Mouse (Mus musculus): ENCODE results near the gene Echdc3. TPM values are rescaled to one million over a fixed set of nuclear protein-coding genes. Genes with fewer than 3 reads are reported as not detected.
A peak's percentile ranks its signal among the peaks of the same experiment; 100 is the strongest.

Echdc3 gene
- polyA plus RNA-seq, 1 experiment from 2014 or later = 8.1 TPM

- Histone ChIP-seq H3K36me3 (ENCODE audit: control insufficient read depth, insufficient read depth, low read length) (no peaks in the 10 kb centered on the region), H3K9ac (ENCODE audit: low read length) (no peak overlapping the region), H3K27me3 (ENCODE audit: control insufficient read depth, insufficient read depth, low read length) (no peaks in the 10 kb centered on the region), H3K9me3 (ENCODE audit: control insufficient read depth, low read length) (no peaks in the 10 kb centered on the region), H3K4me1 (replicated peaks; ENCODE audit: control insufficient read depth, insufficient read depth) (no peaks in the 10 kb centered on the region), H3K4me3 (ENCODE audit: low read depth, low read length) (no peak overlapping the region), H3K27ac (replicated peaks) (no peak overlapping the region), H3K4me2 (replicated peaks; ENCODE audit: low read depth) (no peak overlapping the region)
- ATAC-seq (ENCODE audit: low FRiP score, low TSS enrichment) (no peak), DNase-seq (ENCODE audit: low spot score) (no peak)
- 74% methylated on average over 7 of the region's 7 CpGs for WGBS
- TF ChIP-seq CTCF (IDR thresholded peaks at IDR 0.05; ENCODE audit: low read depth) (no peak), EP300 (optimal IDR thresholded peaks at IDR 0.05) (no peak)
Observed at GRCm38 (mm10) chr2:6146901-6147300, 65.9 kb downstream of the Echdc3 start.

- Histone ChIP-seq H3K27ac (replicated peaks) (no peak overlapping the region), H3K36me3 (ENCODE audit: control insufficient read depth, insufficient read depth, low read length) (no peaks in the 10 kb centered on the region), H3K9me3 (ENCODE audit: control insufficient read depth, low read length) (no peaks in the 10 kb centered on the region), H3K4me1 (replicated peaks; ENCODE audit: control insufficient read depth, insufficient read depth) (no peaks in the 10 kb centered on the region), H3K4me2 (replicated peaks; ENCODE audit: low read depth) (no peak overlapping the region), H3K9ac (ENCODE audit: low read length) (no peak overlapping the region), H3K27me3 (ENCODE audit: control insufficient read depth, insufficient read depth, low read length) (no peaks in the 10 kb centered on the region), H3K4me3 (ENCODE audit: low read depth, low read length) (no peak overlapping the region)
- 76% methylated on average over 4 of the region's 4 CpGs for WGBS
- DNase-seq (ENCODE audit: low spot score) (no peak), ATAC-seq (ENCODE audit: low FRiP score, low TSS enrichment) (no peak)
- no peak for TF ChIP-seq EP300 (optimal IDR thresholded peaks at IDR 0.05)
- no peak for TF ChIP-seq CTCF (IDR thresholded peaks at IDR 0.05; ENCODE audit: low read depth)
Observed at GRCm38 (mm10) chr2:6146257-6146656, 66.6 kb downstream of the Echdc3 start.

- no peaks in the 10 kb centered on the region for H3K36me3 ChIP-seq (ENCODE audit: control insufficient read depth, insufficient read depth, low read length)
- no peak overlapping the region for H3K9ac ChIP-seq (ENCODE audit: low read length)
- no peak for DNase-seq (ENCODE audit: low spot score)
- TF ChIP-seq EP300 (optimal IDR thresholded peaks at IDR 0.05) (no peak), CTCF (IDR thresholded peaks at IDR 0.05; ENCODE audit: low read depth) (no peak)
- no peak overlapping the region for H3K4me3 ChIP-seq (ENCODE audit: low read depth, low read length)
- H3K4me2 ChIP-seq (replicated peaks; ENCODE audit: low read depth) = no peak overlapping the region
- peak; percentile 18; the same call in 1 of the 2 replicates for ATAC-seq (ENCODE audit: low FRiP score, low TSS enrichment)
- H3K27ac ChIP-seq (replicated peaks) = no peak overlapping the region
- H3K27me3 ChIP-seq (ENCODE audit: control insufficient read depth, insufficient read depth, low read length) = no peaks in the 10 kb centered on the region
- H3K4me1 ChIP-seq (replicated peaks; ENCODE audit: control insufficient read depth, insufficient read depth) = no peaks in the 10 kb centered on the region
- 74% methylated on average over 10 of the region's 10 CpGs for WGBS
- H3K9me3 ChIP-seq (ENCODE audit: control insufficient read depth, low read length) = no peaks in the 10 kb centered on the region
Observed at GRCm38 (mm10) chr2:6145611-6146010, 67.2 kb downstream of the Echdc3 start.

GRCm38 (mm10) chr2:6142915-6143654 lies 69.7 kb downstream of the Echdc3 start:
- Histone ChIP-seq H3K9ac (ENCODE audit: low read length) (no peak overlapping the region), H3K27ac (replicated peaks) (no peak overlapping the region), H3K4me3 (ENCODE audit: low read depth, low read length) (no peak overlapping the region), H3K9me3 (ENCODE audit: control insufficient read depth, low read length) (no peaks in the 10 kb centered on the region), H3K4me2 (replicated peaks; ENCODE audit: low read depth) (no peak overlapping the region), H3K27me3 (ENCODE audit: control insufficient read depth, insufficient read depth, low read length) (no peaks in the 10 kb centered on the region), H3K4me1 (replicated peaks; ENCODE audit: control insufficient read depth, insufficient read depth) (no peaks in the 10 kb centered on the region), H3K36me3 (ENCODE audit: control insufficient read depth, insufficient read depth, low read length) (no peaks in the 10 kb centered on the region)
- 71% methylated on average over 16 of the region's 16 CpGs for WGBS
- DNase-seq (ENCODE audit: low spot score) (no peak), ATAC-seq (ENCODE audit: low FRiP score, low TSS enrichment) (no peak; the same call in 1 of the 2 replicates)
- TF ChIP-seq CTCF (IDR thresholded peaks at IDR 0.05; ENCODE audit: low read depth) (no peak), EP300 (optimal IDR thresholded peaks at IDR 0.05) (no peak)

GRCm38 (mm10) chr2:6140572-6141161 lies 72.2 kb downstream of the Echdc3 start:
- TF ChIP-seq EP300 (optimal IDR thresholded peaks at IDR 0.05) = no peak
- no peak for TF ChIP-seq CTCF (IDR thresholded peaks at IDR 0.05; ENCODE audit: low read depth)
- H3K4me1 ChIP-seq (replicated peaks; ENCODE audit: control insufficient read depth, insufficient read depth) = no peaks in the 10 kb centered on the region
- H3K9ac ChIP-seq (ENCODE audit: low read length) = no peak overlapping the region
- no peaks in the 10 kb centered on the region for H3K27me3 ChIP-seq (ENCODE audit: control insufficient read depth, insufficient read depth, low read length)
- H3K27ac ChIP-seq (replicated peaks) = no peak overlapping the region
- H3K4me2 ChIP-seq (replicated peaks; ENCODE audit: low read depth) = no peak overlapping the region
- WGBS = 64% methylated on average over 9 of the region's 9 CpGs
- H3K4me3 ChIP-seq (ENCODE audit: low read depth, low read length) = no peak overlapping the region
- no peaks in the 10 kb centered on the region for H3K36me3 ChIP-seq (ENCODE audit: control insufficient read depth, insufficient read depth, low read length)
- no peak for DNase-seq (ENCODE audit: low spot score)
- no peak for ATAC-seq (ENCODE audit: low FRiP score, low TSS enrichment)
- H3K9me3 ChIP-seq (ENCODE audit: control insufficient read depth, low read length) = no peaks in the 10 kb centered on the region

Other genes with a start within 250 kb of the Echdc3 start
- 49.0 and 55.2 TPM in 2 replicates for gene Proser2, start 82.8 kb downstream of the Echdc3 start, polyA plus RNA-seq (2015; fragmentation: Nextera tagmentation; extraction: Ambion mirVana)
- 7.4 and 8.9 TPM in 2 replicates for gene Usp6nl, start 109.6 kb upstream of the Echdc3 start, polyA plus RNA-seq (2015; fragmentation: Nextera tagmentation; extraction: Ambion mirVana)

All from stomach, postnatal 0 days (tissue).